Mouse (Mus musculus) liver, embryonic 13.5 days (tissue): Measurements from ENCODE around the gene Ly6g6d. TPM values are rescaled to one million over a fixed set of nuclear protein-coding genes. Genes with fewer than 3 reads are reported as not detected.

Experiments
- ATAC-seq: fragments of 200-750 bp; cut with Nextera tagmentation; 2 replicates; pipeline ENCODE4 v1.8.0; 2017; ENCODE audit warnings: low read depth, mild to moderate bottlenecking, moderate number of reproducible peaks, moderate library complexity
- DNase-seq: peaks from one replicate; pipeline ENCODE4 v3.0.0; 2022
- H3K27ac ChIP-seq: fragments of 300-500 bp; sonication (generic); 2 replicates; pipeline ENCODE4 v1.5.1; 2015; ENCODE audit warnings: moderate library complexity, mild to moderate bottlenecking, inconsistent platforms
- H3K27me3 ChIP-seq: fragments of 300-500 bp; sonication (generic); 2 replicates; pipeline ENCODE4 v1.6.1; 2015; ENCODE audit warnings: mild to moderate bottlenecking, inconsistent platforms
- H3K36me3 ChIP-seq: fragments of 300-500 bp; sonication (generic); 2 replicates; pipeline ENCODE4 v1.6.1; 2015; ENCODE audit warnings: mild to moderate bottlenecking, inconsistent platforms
- H3K4me1 ChIP-seq: fragments of 300-500 bp; sonication (generic); replicated peaks from 2 replicates; pipeline ENCODE4 v1.6.1; 2015; ENCODE audit warnings: inconsistent platforms
- H3K4me2 ChIP-seq: fragments of 300-500 bp; sonication (generic); 2 replicates; pipeline ENCODE4 v1.6.1; 2015; ENCODE audit warnings: inconsistent platforms, mild to moderate bottlenecking, moderate library complexity
- H3K4me3 ChIP-seq: fragments of 300-500 bp; sonication (generic); replicated peaks from 2 replicates; pipeline ENCODE4 v1.5.1; 2015; ENCODE audit warnings: mild to moderate bottlenecking, inconsistent platforms
- H3K9ac ChIP-seq: fragments of 300-500 bp; sonication (generic); 2 replicates; pipeline ENCODE4 v1.6.1; 2015; ENCODE audit warnings: mild to moderate bottlenecking, inconsistent platforms
- H3K9me3 ChIP-seq: fragments of 300-500 bp; sonication (generic); replicated peaks from 2 replicates; pipeline ENCODE4 v1.6.1; 2016; ENCODE audit warnings: inconsistent platforms
- WGBS: fragments of 180-500 bp; shearing (Covaris S2); methylation state at CpG from one replicate; pipeline ENCODE4 v1.1.7; 2015; ENCODE audit not compliant: insufficient replicate concordance; 5-methylcytosine and 5-hydroxymethylcytosine counted together
- polyA plus RNA-seq: library from polyadenylated mRNA; unstranded; fragments of >200 nt; fragmentation: Nextera tagmentation; extraction: Ambion mirVana; gene quantifications from 2 replicates; pipeline ENCODE4 v1.2.1, GENCODE M21; 2015

Gene Ly6g6d
- polyA plus RNA-seq, 1 experiment from 2014 or later = 0.47 TPM

DNA sequence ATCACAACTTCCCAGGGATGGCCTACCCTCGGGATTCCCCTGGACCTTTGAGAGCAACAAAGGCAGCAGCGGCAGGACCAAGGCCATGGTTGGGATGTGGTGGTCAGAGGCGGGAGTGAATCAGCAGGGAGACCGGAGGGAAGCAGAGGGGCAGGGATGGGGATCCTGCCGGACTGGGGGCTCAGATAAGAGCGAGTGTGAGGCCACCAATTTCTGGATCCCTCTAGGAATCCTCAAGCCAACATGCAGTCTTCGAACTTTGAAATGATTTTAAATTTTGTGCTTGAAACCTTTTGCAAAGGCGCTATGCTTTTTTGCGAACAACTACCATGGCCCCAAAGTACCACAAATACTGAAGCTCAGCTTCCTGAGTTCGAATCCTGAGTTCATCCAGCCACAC lies 11.8 kb downstream of the Ly6g6d start, which contains the start of gene Mpig6b:
Gene Mpig6b, minus strand, starts transcription at position 101 of the 400 bp plus-strand sequence.
- Histone ChIP-seq H3K36me3 (peaks cover 5% of the 10 kb centered on the region), H3K4me1 (peaks cover 44% of the 10 kb centered on the region), H3K27ac (peak within 1 kb of the TSS; percentile 29; the same call in 1 of the 2 replicates), H3K27me3 (peaks cover 83% of the 10 kb centered on the region), H3K9me3 (no peaks in the 10 kb centered on the region), H3K4me3 (peak within 1 kb of the TSS; percentile 49), H3K9ac (peak within 1 kb of the TSS; percentile 49), H3K4me2 (peak within 1 kb of the TSS; percentile 72)
- DNase-seq (no peak), ATAC-seq (no peak)
- WGBS = 36% methylated on average over 10 of the region's 10 CpGs

- no peaks in the 10 kb centered on the region for H3K9me3 ChIP-seq
- H3K27ac ChIP-seq = peak within 1 kb of the TSS; percentile 29; the same call in 1 of the 2 replicates
- DNase-seq = peak; percentile 32
- peaks cover 88% of the 10 kb centered on the region for H3K27me3 ChIP-seq
- H3K36me3 ChIP-seq = peaks cover 11% of the 10 kb centered on the region
- ATAC-seq = peak; percentile 51
- 3% methylated on average over 48 of the region's 48 CpGs for WGBS
- H3K4me3 ChIP-seq = peak within 1 kb of the TSS; percentile 49
- H3K9ac ChIP-seq = peak within 1 kb of the TSS; percentile 49
- H3K4me2 ChIP-seq = peak within 1 kb of the TSS; percentile 72
- H3K4me1 ChIP-seq = peaks cover 47% of the 10 kb centered on the region
Measured at GRCm38 (mm10) chr17:35064951-35065947, 12.6 kb downstream of the Ly6g6d start, which contains the start of gene Ly6g6c. Gene Ly6g6c (plus strand): TSS chr17:35065388.

DNA sequence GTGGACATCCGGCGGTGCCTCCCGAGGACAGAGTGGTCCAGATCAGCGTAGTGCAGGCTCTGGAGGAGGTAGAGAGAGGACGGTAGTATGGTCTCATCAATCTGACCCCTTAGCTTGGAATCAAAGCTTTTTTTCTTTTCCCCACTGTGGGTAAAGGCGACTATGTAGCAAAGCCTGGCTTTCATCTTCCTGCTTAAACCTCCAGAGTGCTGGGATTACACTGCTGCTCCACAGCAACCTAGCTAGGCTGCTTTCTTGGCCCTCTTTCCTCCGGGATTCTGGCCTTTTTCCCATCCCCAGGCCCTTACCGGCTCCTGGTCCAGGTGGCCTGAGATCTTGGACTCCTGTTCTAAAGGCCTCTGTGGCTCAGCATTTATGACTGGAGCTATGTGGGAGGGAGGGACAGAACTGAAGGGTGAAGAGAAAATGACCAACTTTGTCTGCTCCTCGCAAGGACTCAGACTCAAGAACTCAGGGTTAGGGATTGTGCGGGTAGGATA lies 13.4 kb downstream of the Ly6g6d start:
- peaks cover 87% of the 10 kb centered on the region for H3K27me3 ChIP-seq
- ATAC-seq = no peak
- H3K4me3 ChIP-seq = peak overlapping the region; percentile 49

GRCm38 (mm10) chr17:35063466-35063865 lies 14.4 kb downstream of the Ly6g6d start:
- DNase-seq = no peak
- H3K27ac ChIP-seq = no peak overlapping the region
- H3K9me3 ChIP-seq = no peaks in the 10 kb centered on the region
- H3K4me1 ChIP-seq = peaks cover 64% of the 10 kb centered on the region
- H3K4me2 ChIP-seq = no peak overlapping the region
- ATAC-seq = no peak
- H3K9ac ChIP-seq = no peak overlapping the region
- WGBS = 77% methylated on average over 3 of the region's 3 CpGs
- peaks cover 13% of the 10 kb centered on the region for H3K36me3 ChIP-seq
- H3K27me3 ChIP-seq = peaks cover 77% of the 10 kb centered on the region
- H3K4me3 ChIP-seq = no peak overlapping the region

More for the DNA sequence above, 13.4 kb downstream of the Ly6g6d start:
- H3K9ac ChIP-seq = no peak overlapping the region
- H3K4me1 ChIP-seq = peaks cover 55% of the 10 kb centered on the region
- H3K27ac ChIP-seq = no peak overlapping the region
- no peaks in the 10 kb centered on the region for H3K9me3 ChIP-seq
- peaks cover 11% of the 10 kb centered on the region for H3K36me3 ChIP-seq
- DNase-seq = no peak
- H3K4me2 ChIP-seq = peak overlapping the region; percentile 72
- WGBS = 26% methylated on average over 10 of the region's 10 CpGs

DNA sequence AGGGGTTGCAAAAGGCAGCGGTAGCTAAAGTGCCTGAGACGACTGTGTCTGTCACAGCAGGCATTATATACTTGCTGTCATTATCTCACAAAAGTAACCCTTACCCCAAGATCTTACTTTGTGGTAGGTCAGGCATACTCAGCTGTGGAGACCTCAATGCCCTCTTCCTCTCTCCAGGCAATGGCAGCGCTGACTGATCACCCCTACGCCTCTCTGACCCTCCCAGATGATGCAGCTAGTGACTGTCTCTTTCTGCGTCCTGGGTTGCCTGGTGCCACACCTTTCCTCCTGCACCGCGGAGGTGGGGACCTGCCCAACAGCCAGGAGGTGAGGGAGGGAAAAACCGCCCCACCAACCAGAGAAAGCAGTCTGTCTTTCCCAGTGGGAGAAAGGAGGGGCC lies 16.6 kb downstream of the Ly6g6d start:
- H3K4me3 ChIP-seq = no peak overlapping the region
- no peak overlapping the region for H3K27ac ChIP-seq
- H3K9me3 ChIP-seq = no peaks in the 10 kb centered on the region
- H3K4me2 ChIP-seq = no peak overlapping the region
- peaks cover 56% of the 10 kb centered on the region for H3K27me3 ChIP-seq
- H3K36me3 ChIP-seq = peaks cover 31% of the 10 kb centered on the region
- ATAC-seq = no peak
- 64% methylated on average over 8 of the region's 8 CpGs for WGBS
- no peak overlapping the region for H3K9ac ChIP-seq
- H3K4me1 ChIP-seq = peaks cover 75% of the 10 kb centered on the region
- DNase-seq = no peak

GRCm38 (mm10) chr17:35060737-35061297 lies 17.0 kb downstream of the Ly6g6d start:
- H3K4me1 ChIP-seq = peaks cover 75% of the 10 kb centered on the region

DNA sequence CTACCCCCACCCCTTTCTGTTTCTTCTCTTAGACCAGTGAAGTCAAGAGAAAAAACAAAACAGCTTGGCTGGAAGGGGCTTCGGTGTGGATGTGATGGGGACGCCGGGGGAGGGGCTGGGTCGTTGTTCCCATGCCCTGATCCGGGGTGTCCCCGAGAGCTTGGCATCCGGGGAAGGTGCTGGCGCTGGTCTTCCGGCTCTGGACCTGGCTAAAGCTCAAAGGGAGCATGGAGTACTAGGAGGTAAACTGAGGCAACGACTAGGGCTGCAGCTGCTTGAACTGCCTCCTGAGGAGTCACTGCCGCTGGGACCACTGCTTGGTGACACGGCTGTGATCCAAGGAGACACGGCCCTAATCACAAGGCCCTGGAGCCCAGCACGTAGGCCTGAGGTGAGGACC lies 17.8 kb downstream of the Ly6g6d start:
- Histone ChIP-seq H3K4me2 (peak overlapping the region; percentile 92), H3K36me3 (peaks cover 44% of the 10 kb centered on the region), H3K9me3 (no peaks in the 10 kb centered on the region), H3K4me1 (peaks cover 73% of the 10 kb centered on the region), H3K27ac (no peak overlapping the region), H3K4me3 (peak overlapping the region; percentile 65), H3K27me3 (peaks cover 44% of the 10 kb centered on the region), H3K9ac (peak overlapping the region; percentile 70)
- WGBS = 40% methylated on average over 14 of the region's 14 CpGs
- no peak for ATAC-seq
- no peak for DNase-seq

More at GRCm38 (mm10) chr17:35060737-35061297, 17.0 kb downstream of the Ly6g6d start:
- Histone ChIP-seq H3K4me3 (peak overlapping the region; percentile 65; the same call in 1 of the 2 replicates), H3K36me3 (peaks cover 36% of the 10 kb centered on the region), H3K4me2 (peak overlapping the region; percentile 92), H3K9ac (0 out of 2 replicates have a peak overlapping the region, but pooled peaks have one; percentile 70), H3K27me3 (peaks cover 51% of the 10 kb centered on the region), H3K27ac (no peak overlapping the region), H3K9me3 (no peaks in the 10 kb centered on the region)
- ATAC-seq (no peak), DNase-seq (peak; percentile 53)
- 63% methylated on average over 22 of the region's 22 CpGs for WGBS

GRCm38 (mm10) chr17:35058911-35059892 lies 18.7 kb downstream of the Ly6g6d start, which contains the start of gene Ddah2:
Gene Ddah2 (plus strand): TSS chr17:35059035.
- peak within 1 kb of the TSS; percentile 44 for H3K27ac ChIP-seq
- H3K36me3 ChIP-seq = peaks cover 51% of the 10 kb centered on the region
- DNase-seq = peak; percentile 75

GRCm38 (mm10) chr17:35058316-35058715 lies 19.5 kb downstream of the Ly6g6d start:
- no peak overlapping the region for H3K4me3 ChIP-seq
- DNase-seq (no peak), ATAC-seq (no peak)
- no peak overlapping the region for H3K9ac ChIP-seq
- H3K27me3 ChIP-seq = peaks cover 26% of the 10 kb centered on the region
- H3K27ac ChIP-seq = peak overlapping the region; percentile 44; the same call in 1 of the 2 replicates
- WGBS = 69% methylated on average over 9 of the region's 9 CpGs
- peak overlapping the region; percentile 92; the same call in 1 of the 2 replicates for H3K4me2 ChIP-seq
- H3K9me3 ChIP-seq = no peaks in the 10 kb centered on the region
- peaks cover 70% of the 10 kb centered on the region for H3K4me1 ChIP-seq
- H3K36me3 ChIP-seq = peaks cover 60% of the 10 kb centered on the region

More at GRCm38 (mm10) chr17:35058911-35059892, 18.7 kb downstream of the Ly6g6d start, which contains the start of gene Ddah2:
- ATAC-seq = peak; percentile 74
- Histone ChIP-seq H3K9ac (peak within 1 kb of the TSS; percentile 70), H3K27me3 (peaks cover 35% of the 10 kb centered on the region), H3K4me2 (peak within 1 kb of the TSS; percentile 92), H3K9me3 (no peaks in the 10 kb centered on the region), H3K4me1 (peaks cover 67% of the 10 kb centered on the region), H3K4me3 (peak within 1 kb of the TSS; percentile 65)
- WGBS = under 1% methylated on average over 57 of the region's 57 CpGs

DNA sequence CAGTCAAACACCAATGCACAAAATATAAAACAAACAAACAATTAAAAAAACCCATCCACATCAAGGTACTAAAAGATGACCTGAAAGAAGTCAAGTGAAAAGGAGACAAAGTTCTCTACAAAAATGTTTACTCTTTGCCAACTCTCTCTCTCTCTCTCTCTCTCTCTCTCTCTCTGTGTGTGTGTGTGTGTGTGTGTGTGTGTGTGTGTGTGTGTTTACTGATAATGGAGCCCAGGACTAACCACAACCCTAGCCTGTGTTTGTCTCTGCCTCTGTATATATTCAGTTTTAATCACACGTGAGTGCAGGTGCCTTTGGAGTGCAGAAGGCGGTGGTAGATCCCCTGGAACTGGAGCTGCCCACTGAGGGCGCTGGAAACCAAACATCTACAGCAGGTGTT lies 20.8 kb downstream of the Ly6g6d start:
- Histone ChIP-seq H3K4me1 (peaks cover 80% of the 10 kb centered on the region), H3K4me3 (no peak overlapping the region), H3K27me3 (peaks cover 14% of the 10 kb centered on the region), H3K27ac (peak overlapping the region; percentile 24; the same call in 1 of the 2 replicates), H3K9me3 (no peaks in the 10 kb centered on the region), H3K36me3 (peaks cover 73% of the 10 kb centered on the region), H3K4me2 (no peak overlapping the region), H3K9ac (no peak overlapping the region)
- DNase-seq (no peak), ATAC-seq (no peak)
- WGBS = 33% methylated on average over 3 of the region's 3 CpGs
